Mouse (Mus musculus): ENCODE results near the gene Btla.

Gene Btla

GRCm38 (mm10) chr16:45223648-45224388 is at the start of gene Btla:
Gene Btla, plus strand, starts transcription at chr16:45224315.
- DNase-seq = peak; percentile 65 to 66

- DNase-seq = no peak
Measured at GRCm38 (mm10) chr16:45178552-45178951, 45.6 kb upstream of the Btla start.

GRCm38 (mm10) chr16:45181824-45182223 is 42.3 kb upstream of the Btla start:
- no peak for DNase-seq

GRCm38 (mm10) chr16:45192613-45193012 is 31.5 kb upstream of the Btla start:
- DNase-seq = peak; percentile 80 to 83

- DNase-seq = peak; percentile 77 to 80
Measured at GRCm38 (mm10) chr16:45196816-45197215, 27.3 kb upstream of the Btla start.

- no peak for DNase-seq
Measured at GRCm38 (mm10) chr16:45201395-45201794, 22.7 kb upstream of the Btla start.

GRCm38 (mm10) chr16:45204438-45204837 is 19.7 kb upstream of the Btla start:
- DNase-seq = no peak

- no peak for DNase-seq
Measured at GRCm38 (mm10) chr16:45204859-45205670, 19.1 kb upstream of the Btla start.

- no peak for DNase-seq
Measured at GRCm38 (mm10) chr16:45222016-45222415, 2.1 kb upstream of the Btla start.

- peak in 1 of 2 experiments; percentile 48 for DNase-seq
Measured at GRCm38 (mm10) chr16:45222771-45223170, 1.3 kb upstream of the Btla start.

- DNase-seq = peak in 1 of 2 experiments; percentile 38
Measured at GRCm38 (mm10) chr16:45224431-45225008, 405 bp downstream of the Btla start.

GRCm38 (mm10) chr16:45227002-45227401 is 2.9 kb downstream of the Btla start:
- DNase-seq = peak; percentile 43 to 50

GRCm38 (mm10) chr16:45231296-45231695 is 7.2 kb downstream of the Btla start:
- DNase-seq = no peak

- DNase-seq = no peak
Measured at GRCm38 (mm10) chr16:45233007-45233406, 8.9 kb downstream of the Btla start.

GRCm38 (mm10) chr16:45242700-45243099 is 18.6 kb downstream of the Btla start:
- DNase-seq = no peak

- no peak for DNase-seq
Measured at GRCm38 (mm10) chr16:45244930-45245472, 20.9 kb downstream of the Btla start.

GRCm38 (mm10) chr16:45249761-45250160 is 25.6 kb downstream of the Btla start:
- no peak for DNase-seq

GRCm38 (mm10) chr16:45250317-45250716 is 26.2 kb downstream of the Btla start:
- no peak for DNase-seq

- DNase-seq = peak; percentile 44 to 51
Measured at GRCm38 (mm10) chr16:45251773-45252413, 27.8 kb downstream of the Btla start.

- DNase-seq = no peak
Measured at GRCm38 (mm10) chr16:45255183-45255861, 31.2 kb downstream of the Btla start.

GRCm38 (mm10) chr16:45256895-45257294 is 32.8 kb downstream of the Btla start:
- DNase-seq = no peak

- no peak for DNase-seq
Measured at GRCm38 (mm10) chr16:45257567-45257966, 33.5 kb downstream of the Btla start.
